Mouse (Mus musculus) kidney, adult 2 months (tissue): Measurements from ENCODE around the gene Cacna1b. TPM values are rescaled to one million over a fixed set of nuclear protein-coding genes. Genes with fewer than 3 reads are reported as not detected.

Source experiments
- DNase-seq: peaks from one replicate; pipeline ENCODE4 v3.0.0; 2021
- H3K27ac ChIP-seq: fragments of 200-500 bp; 2 replicates; pipeline ENCODE4 v1.5.1; 2012; ENCODE audit warnings: low read depth, low read length, control low read depth, inconsistent platforms; ENCODE audit not compliant: insufficient read depth
- H3K27me3 ChIP-seq: fragments of 200-500 bp; replicated peaks from 2 replicates; pipeline ENCODE4 v1.6.1; 2012; ENCODE audit warnings: mild to moderate bottlenecking, moderate library complexity, low read length, inconsistent platforms; ENCODE audit not compliant: control insufficient read depth, insufficient read depth
- H3K36me3 ChIP-seq: fragments of 200-500 bp; 2 replicates; pipeline ENCODE4 v1.6.1; 2012; ENCODE audit warnings: mild to moderate bottlenecking, moderate library complexity, low read length, inconsistent platforms; ENCODE audit not compliant: control insufficient read depth, insufficient read depth
- H3K4me1 ChIP-seq: fragments of 200-500 bp; 2 replicates; pipeline ENCODE4 v1.6.1; 2011; ENCODE audit warnings: low read length; ENCODE audit not compliant: control insufficient read depth, insufficient read depth
- H3K4me3 ChIP-seq: fragments of 200-500 bp; 2 replicates; pipeline ENCODE4 v1.5.1; 2011; ENCODE audit warnings: mild to moderate bottlenecking, low read depth, low read length, control low read depth; ENCODE audit not compliant: insufficient read depth
- CTCF ChIP-seq: fragments of 200-500 bp; conservative IDR thresholded peaks from 2 replicates; pipeline ENCODE4 v1.5.1; 2011; ENCODE audit warnings: low read depth, mild to moderate bottlenecking, control low read depth, low read length, moderate library complexity, mixed read lengths; ENCODE audit not compliant: insufficient read depth, insufficient read length
- POLR2A ChIP-seq: fragments of 200-500 bp; IDR thresholded peaks from one replicate; pipeline ENCODE4 v1.6.1; 2011; ENCODE audit warnings: low read depth, low read length, control low read depth
- WGBS: fragments of 180-500 bp; shearing (Covaris S2); methylation state at CpG from one replicate; pipeline ENCODE4 v1.1.7; 2018; 5-methylcytosine and 5-hydroxymethylcytosine counted together
- polyA plus RNA-seq: library from polyadenylated mRNA; depleted of rRNA; stranded (reverse); fragments of >200 nt; gene quantifications from 2 replicates; pipeline ENCODE4 v1.2.3, GENCODE M21; 2012

The Cacna1b gene
- polyA plus RNA-seq, 1 experiment: 1.2 TPM

DNA sequence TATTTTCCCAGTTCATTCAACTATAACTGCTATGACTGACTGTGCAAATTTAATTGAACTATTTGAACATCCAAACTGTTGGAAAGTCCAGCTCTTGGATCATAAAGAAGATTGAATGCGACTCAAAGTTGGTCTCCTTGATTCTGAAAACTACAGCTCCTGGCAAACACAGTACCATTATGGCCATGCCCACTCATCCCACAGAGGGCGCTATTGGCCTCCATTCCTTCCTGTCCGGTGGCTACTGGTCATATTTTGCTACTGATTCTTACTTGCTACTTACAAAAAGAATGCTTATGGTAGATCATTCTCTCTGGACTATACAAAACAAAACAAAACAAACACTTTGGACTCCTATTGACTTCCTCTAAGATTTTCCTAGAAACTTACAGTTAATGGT lies 188.3 kb downstream of the Cacna1b start:
- Histone ChIP-seq H3K36me3 (no peaks in the 10 kb centered on the region), H3K4me3 (no peak overlapping the region), H3K4me1 (no peaks in the 10 kb centered on the region), H3K27me3 (no peaks in the 10 kb centered on the region), H3K27ac (no peak overlapping the region)
- WGBS: 14% methylated on average over 3 of the region's 3 CpGs
- TF ChIP-seq CTCF (peak; percentile 76), POLR2A (no peak)
- DNase-seq: peak; percentile 55

DNA sequence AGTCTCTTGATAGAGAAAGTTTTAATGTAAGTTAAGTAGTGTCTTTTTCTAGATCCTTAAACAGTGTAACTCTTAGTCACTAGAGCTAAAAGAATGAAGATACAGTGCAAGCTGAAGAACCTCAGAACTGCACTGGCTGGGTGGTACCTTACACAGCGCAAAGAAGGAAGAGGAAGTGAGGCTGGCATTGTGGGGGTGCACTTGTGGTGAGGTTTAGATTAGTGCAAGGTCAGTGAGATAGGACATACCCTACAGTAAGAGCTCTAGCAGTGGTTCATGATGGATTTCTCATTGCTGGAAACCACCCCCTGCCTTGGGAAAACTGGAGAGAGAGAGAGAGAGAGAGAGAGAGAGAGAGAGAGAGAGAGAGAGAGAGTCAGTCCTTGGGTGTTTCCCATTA lies 192.0 kb downstream of the Cacna1b start:
- TF ChIP-seq CTCF: no peak
- no peak for TF ChIP-seq POLR2A
- Histone ChIP-seq H3K27ac (no peak overlapping the region), H3K36me3 (no peaks in the 10 kb centered on the region), H3K27me3 (no peaks in the 10 kb centered on the region), H3K4me1 (no peaks in the 10 kb centered on the region), H3K4me3 (no peak overlapping the region)
- DNase-seq: no peak
- WGBS: 73% methylated on average over 1 of the region's 1 CpGs

DNA sequence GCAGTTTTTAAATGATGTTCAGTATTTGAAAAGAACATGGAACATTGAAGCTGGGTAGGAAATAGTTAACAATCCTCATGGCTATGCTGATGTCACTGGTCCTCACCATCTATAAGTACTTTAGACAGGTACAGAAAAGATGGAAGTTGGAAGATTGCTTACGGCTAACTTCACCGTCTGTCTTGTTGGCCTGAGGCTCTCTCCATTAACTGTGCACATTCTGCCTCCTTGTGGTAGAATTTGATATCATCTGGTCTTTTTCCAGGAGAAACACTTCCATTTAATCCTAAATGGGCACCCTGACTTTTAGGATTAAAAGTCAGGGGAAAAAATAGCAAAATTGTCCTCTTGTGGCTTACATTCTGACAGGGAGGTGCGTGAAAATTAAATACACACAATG lies 194.4 kb downstream of the Cacna1b start:
- H3K4me3 ChIP-seq: no peak overlapping the region
- TF ChIP-seq CTCF: 0 out of 2 replicates have a peak, but pooled peaks have one; percentile 22
- TF ChIP-seq POLR2A: no peak
- 0 out of 2 replicates have a peak, but pooled peaks cover 3% of the 10 kb centered on the region for H3K4me1 ChIP-seq
- H3K27me3 ChIP-seq: no peaks in the 10 kb centered on the region
- 10% methylated on average over 3 of the region's 3 CpGs for WGBS
- no peaks in the 10 kb centered on the region for H3K36me3 ChIP-seq
- no peak overlapping the region for H3K27ac ChIP-seq
- peak; percentile 69 for DNase-seq

DNA sequence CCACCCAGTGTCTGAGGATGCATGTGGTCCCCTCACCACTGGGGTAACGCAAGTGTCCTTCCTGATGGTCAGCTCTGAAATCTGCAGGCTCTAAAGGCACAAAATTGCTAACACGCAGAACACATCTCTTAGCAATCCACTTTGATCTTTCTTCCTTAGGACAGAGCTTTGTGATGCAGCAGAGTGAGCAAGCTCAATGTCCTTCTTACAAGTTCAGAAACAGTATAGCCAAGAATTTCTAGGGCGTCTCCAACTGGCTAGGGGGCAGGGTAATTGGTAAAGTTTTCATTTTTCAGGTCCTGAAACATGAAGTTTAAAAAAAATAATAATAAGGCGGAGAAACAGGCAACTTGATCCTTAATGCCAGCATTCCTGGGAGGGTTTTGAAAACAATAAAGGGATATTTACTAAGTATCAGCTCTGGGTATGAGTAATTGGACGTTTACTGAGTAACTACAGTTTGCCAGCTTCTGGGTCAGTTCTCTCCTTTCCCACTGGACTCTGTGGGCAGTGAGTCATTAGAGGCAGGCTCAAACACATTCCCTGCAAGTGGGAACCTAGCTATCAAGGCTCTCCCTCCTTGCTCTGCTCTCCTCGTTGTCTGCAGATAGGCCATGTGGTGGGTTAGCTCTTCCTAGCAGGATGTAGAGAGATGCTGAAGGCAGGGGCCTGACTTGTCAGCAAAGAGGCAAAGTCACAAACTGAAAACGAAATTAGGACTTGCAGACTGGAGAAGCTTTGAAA lies 200.2 kb downstream of the Cacna1b start:
- Histone ChIP-seq H3K4me1 (0 out of 2 replicates have a peak, but pooled peaks cover 3% of the 10 kb centered on the region), H3K4me3 (no peak overlapping the region), H3K36me3 (no peaks in the 10 kb centered on the region), H3K27me3 (no peaks in the 10 kb centered on the region), H3K27ac (no peak overlapping the region)
- WGBS: 55% methylated on average over 7 of the region's 7 CpGs
- peak; percentile 17 for DNase-seq
- TF ChIP-seq CTCF (no peak), POLR2A (no peak)

DNA sequence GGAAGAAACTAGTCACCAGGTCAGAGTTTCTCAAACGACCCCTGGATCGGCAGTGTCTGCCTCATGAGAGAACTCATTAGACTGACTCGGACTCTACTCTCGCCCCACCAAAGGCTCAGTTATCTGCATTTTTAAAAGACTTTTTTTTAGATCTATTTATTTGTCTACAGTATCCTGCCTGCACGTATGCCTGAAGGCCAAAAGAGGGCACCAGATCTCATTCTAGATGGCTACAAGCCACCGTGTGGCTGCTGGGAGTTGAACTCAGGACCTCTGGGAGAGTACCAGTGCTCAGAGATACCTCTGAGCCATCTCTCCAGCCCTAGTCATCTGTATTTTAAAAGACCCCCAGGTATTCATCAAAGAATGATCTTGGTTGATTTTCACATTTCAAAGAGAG lies 201.0 kb downstream of the Cacna1b start:
- Histone ChIP-seq H3K27ac (no peak overlapping the region), H3K27me3 (no peaks in the 10 kb centered on the region), H3K4me3 (no peak overlapping the region), H3K36me3 (no peaks in the 10 kb centered on the region), H3K4me1 (0 out of 2 replicates have a peak, but pooled peaks cover 3% of the 10 kb centered on the region)
- 0 out of 2 replicates have a peak, but pooled peaks have one; percentile 8 for TF ChIP-seq CTCF
- no peak for TF ChIP-seq POLR2A
- 78% methylated on average over 6 of the region's 6 CpGs for WGBS
- no peak for DNase-seq

DNA sequence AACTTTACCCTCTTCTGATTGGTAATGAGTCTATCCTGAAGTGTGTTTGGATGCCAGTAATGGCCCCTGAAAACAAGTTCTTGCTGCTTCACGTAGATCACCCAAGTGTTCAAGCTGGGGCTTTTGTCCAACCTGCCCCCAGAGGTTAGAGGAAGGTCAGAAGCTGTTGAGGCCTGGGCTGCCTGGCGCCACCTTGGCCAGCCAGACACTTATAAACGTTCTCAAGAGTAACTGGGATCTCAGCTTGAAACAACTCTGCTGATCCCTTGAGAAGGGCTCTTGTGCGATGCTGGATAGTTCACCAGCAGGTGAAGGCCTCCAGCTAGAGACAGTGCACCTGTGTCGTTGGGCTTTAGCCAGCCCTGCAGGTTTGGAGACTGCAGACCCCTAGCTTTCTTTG lies 202.8 kb downstream of the Cacna1b start:
- DNase-seq: no peak
- Histone ChIP-seq H3K4me3 (no peak overlapping the region), H3K27me3 (no peaks in the 10 kb centered on the region), H3K4me1 (0 out of 2 replicates have a peak, but pooled peaks cover 3% of the 10 kb centered on the region), H3K36me3 (no peaks in the 10 kb centered on the region), H3K27ac (no peak overlapping the region)
- TF ChIP-seq CTCF (no peak), POLR2A (no peak)
- 80% methylated on average over 5 of the region's 5 CpGs for WGBS

DNA sequence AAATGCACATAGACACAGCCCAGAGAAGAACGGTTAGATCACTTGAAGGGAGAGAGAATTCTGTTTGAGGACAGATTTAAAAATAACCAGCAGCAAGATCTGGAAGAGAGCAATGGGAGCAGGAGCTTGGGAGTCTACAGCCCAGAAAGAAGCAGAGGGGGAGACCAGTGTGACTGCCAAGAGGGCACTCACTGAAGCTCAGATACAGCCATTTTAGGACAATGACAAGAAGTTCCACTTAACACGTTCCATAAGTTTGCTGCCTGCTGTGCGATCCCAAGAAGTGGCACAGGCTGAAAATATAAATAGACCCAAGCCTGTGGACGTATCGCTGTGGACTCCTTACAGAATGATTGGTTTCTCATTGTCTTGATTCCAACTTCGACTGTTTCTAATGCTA lies 206.6 kb downstream of the Cacna1b start:
- TF ChIP-seq POLR2A: no peak
- TF ChIP-seq CTCF: no peak
- H3K4me3 ChIP-seq: no peak overlapping the region
- WGBS: 84% methylated on average over 6 of the region's 6 CpGs
- no peaks in the 10 kb centered on the region for H3K36me3 ChIP-seq
- H3K27ac ChIP-seq: no peak overlapping the region
- H3K4me1 ChIP-seq: no peaks in the 10 kb centered on the region
- H3K27me3 ChIP-seq: no peaks in the 10 kb centered on the region
- DNase-seq: no peak
